Mouse (Mus musculus): ENCODE measurements at regions not wholly inside any gene's neighbourhood (a gene's known extent, or its start where the extent isn't known, plus 50 kb on each side); places are given as distances from the start of the nearest gene placed in this dataset.

DNA sequence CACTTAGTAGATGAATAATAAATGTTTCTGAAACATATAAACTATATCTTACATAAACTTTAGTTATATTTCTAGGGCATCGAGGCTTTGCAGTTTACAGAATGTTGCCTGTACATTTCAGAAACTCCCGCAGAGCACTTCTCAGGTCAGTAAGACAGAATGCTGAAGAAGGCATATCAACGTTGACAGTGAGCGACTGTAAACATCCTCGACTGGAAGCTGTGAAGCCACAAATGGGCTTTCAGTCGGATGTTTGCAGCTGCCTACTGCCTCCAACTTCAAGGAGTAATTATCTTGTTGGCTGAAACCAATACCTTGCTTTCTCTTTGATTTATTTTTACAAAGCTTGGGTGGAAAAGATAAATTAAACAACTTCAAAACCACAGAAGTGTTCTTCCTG, 125.5 kb downstream of the Ogfrl1 start:
- ATAC-seq (ENCODE audit: extremely low read depth, insufficient number of reproducible peaks, low FRiP score, poor library complexity, severe bottlenecking) (no peak), DNase-seq (ENCODE audit: low spot score) (no peak)

DNA sequence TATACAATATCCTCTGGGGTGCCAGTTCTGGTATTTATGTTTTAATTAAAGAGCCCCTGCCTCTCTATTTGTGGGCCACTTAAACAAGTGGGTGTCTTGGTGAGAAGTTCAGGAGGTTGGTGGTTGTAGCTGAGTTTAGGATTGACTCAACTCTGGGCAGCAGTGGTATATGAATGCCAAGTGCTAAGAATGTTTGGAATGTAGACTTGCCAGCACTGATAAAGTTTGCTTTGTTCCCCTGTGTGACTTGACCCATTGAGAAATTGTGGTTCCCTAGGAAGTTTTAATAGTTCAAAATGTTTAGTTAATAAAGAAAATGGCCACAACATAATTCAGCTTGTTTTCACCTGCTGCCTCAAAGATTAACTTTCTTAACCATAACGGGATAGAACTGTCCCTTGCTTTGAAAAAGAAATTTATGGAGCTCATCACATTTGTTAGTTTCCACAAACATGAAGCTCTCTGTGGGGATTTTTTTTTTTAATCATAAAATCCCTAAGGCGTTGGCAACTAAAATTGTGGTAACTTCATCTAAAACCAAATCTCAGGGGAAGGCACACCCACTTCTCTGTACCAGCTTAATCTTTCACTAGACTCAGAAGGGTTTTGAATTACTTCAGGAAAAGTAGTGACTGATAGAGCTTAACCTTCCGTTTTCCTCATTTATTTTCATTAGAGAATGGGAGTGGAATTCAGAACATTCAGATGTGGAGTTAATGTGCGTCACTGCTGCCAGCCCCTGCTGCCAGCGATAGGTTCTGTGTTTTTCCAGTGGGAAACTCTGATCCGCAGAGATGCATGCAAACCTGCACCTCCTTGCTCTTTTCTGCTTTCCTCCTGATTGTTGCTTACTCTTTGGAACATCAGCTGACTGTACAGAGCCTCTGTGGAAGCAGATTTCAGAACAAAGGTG, 126.4 kb downstream of the Ogfrl1 start:
- H3K4me3 ChIP-seq (ENCODE audit: low read depth, low read length), result no peak overlapping the region
- TF ChIP-seq GATA2 (IDR thresholded peaks at IDR 0.05; ENCODE audit: borderline replicate concordance, low read depth, low read length) (no peak), TAL1 (conservative IDR thresholded peaks at IDR 0.05; ENCODE audit: low read depth, low read length) (no peak), GATA1 (IDR thresholded peaks at IDR 0.05; ENCODE audit: borderline replicate concordance, low read length) (no peak), CTCF (IDR thresholded peaks at IDR 0.05; ENCODE audit: low read depth, low read length) (no peak), POLR2AphosphoS5 (IDR thresholded peaks at IDR 0.05; ENCODE audit: insufficient replicate concordance, low read depth, low read length) (no peak)
- DNase-seq (ENCODE audit: low spot score) (no peak), ATAC-seq (ENCODE audit: extremely low read depth, insufficient number of reproducible peaks, low FRiP score, poor library complexity, severe bottlenecking) (no peak)
- H3K9me3 ChIP-seq (replicated peaks), result no peaks in the 10 kb centered on the region
- peaks cover 29% of the 10 kb centered on the region for H3K36me3 ChIP-seq (replicated peaks)
- H3K27me3 ChIP-seq (ENCODE audit: insufficient read depth, low read length), result no peaks in the 10 kb centered on the region
- peaks cover 19% of the 10 kb centered on the region for H3K4me1 ChIP-seq (ENCODE audit: insufficient read depth, low read depth, low read length)

More for the DNA sequence above, 125.5 kb downstream of the Ogfrl1 start:
- H3K4me3 ChIP-seq (ENCODE audit: low read depth, low read length), result no peak overlapping the region
- H3K36me3 ChIP-seq (replicated peaks), result peaks cover 35% of the 10 kb centered on the region
- no peaks in the 10 kb centered on the region for H3K9me3 ChIP-seq (replicated peaks)
- peaks cover 19% of the 10 kb centered on the region for H3K4me1 ChIP-seq (ENCODE audit: insufficient read depth, low read depth, low read length)
- H3K27me3 ChIP-seq (ENCODE audit: insufficient read depth, low read length), result no peaks in the 10 kb centered on the region
- TF ChIP-seq POLR2AphosphoS5 (IDR thresholded peaks at IDR 0.05; ENCODE audit: insufficient replicate concordance, low read depth, low read length), result no peak
- no peak for TF ChIP-seq CTCF (IDR thresholded peaks at IDR 0.05; ENCODE audit: low read depth, low read length)
- TF ChIP-seq TAL1 (conservative IDR thresholded peaks at IDR 0.05; ENCODE audit: low read depth, low read length), result no peak
- no peak for TF ChIP-seq GATA2 (IDR thresholded peaks at IDR 0.05; ENCODE audit: borderline replicate concordance, low read depth, low read length)
- no peak for TF ChIP-seq GATA1 (IDR thresholded peaks at IDR 0.05; ENCODE audit: borderline replicate concordance, low read length)

DNA sequence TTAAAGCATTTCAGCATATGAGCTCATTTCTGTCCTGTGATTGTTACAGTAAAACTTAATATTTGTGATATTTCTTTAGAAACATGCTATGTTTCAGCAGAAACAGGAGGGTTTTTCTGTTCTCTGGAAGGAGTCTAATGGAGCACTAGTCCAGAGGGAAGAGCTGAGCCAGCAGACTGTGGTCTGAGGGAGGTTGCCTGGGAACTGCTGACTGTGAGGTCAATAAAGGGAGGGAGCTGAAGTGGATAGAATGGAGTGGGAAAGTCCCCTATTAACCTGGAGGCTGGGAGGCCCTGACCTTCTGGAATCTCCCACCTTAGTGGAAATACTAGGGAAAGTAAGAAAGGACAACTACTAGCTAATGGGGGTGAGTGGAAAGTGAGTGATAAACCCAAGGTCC, 129.5 kb downstream of the Ogfrl1 start:
- H3K9me3 ChIP-seq (replicated peaks), result no peaks in the 10 kb centered on the region
- peaks cover 29% of the 10 kb centered on the region for H3K36me3 ChIP-seq (replicated peaks)
- no peaks in the 10 kb centered on the region for H3K27me3 ChIP-seq (ENCODE audit: insufficient read depth, low read length)
- peaks cover 20% of the 10 kb centered on the region for H3K4me1 ChIP-seq (ENCODE audit: insufficient read depth, low read depth, low read length)
- TF ChIP-seq GATA2 (IDR thresholded peaks at IDR 0.05; ENCODE audit: borderline replicate concordance, low read depth, low read length), result no peak
- TF ChIP-seq CTCF (IDR thresholded peaks at IDR 0.05; ENCODE audit: low read depth, low read length), result no peak
- TF ChIP-seq TAL1 (conservative IDR thresholded peaks at IDR 0.05; ENCODE audit: low read depth, low read length), result no peak
- no peak for TF ChIP-seq GATA1 (IDR thresholded peaks at IDR 0.05; ENCODE audit: borderline replicate concordance, low read length)
- TF ChIP-seq POLR2AphosphoS5 (IDR thresholded peaks at IDR 0.05; ENCODE audit: insufficient replicate concordance, low read depth, low read length), result no peak
- ATAC-seq (ENCODE audit: extremely low read depth, insufficient number of reproducible peaks, low FRiP score, poor library complexity, severe bottlenecking) (no peak), DNase-seq (ENCODE audit: low spot score) (no peak)
- no peak overlapping the region for H3K4me3 ChIP-seq (ENCODE audit: low read depth, low read length)

DNA sequence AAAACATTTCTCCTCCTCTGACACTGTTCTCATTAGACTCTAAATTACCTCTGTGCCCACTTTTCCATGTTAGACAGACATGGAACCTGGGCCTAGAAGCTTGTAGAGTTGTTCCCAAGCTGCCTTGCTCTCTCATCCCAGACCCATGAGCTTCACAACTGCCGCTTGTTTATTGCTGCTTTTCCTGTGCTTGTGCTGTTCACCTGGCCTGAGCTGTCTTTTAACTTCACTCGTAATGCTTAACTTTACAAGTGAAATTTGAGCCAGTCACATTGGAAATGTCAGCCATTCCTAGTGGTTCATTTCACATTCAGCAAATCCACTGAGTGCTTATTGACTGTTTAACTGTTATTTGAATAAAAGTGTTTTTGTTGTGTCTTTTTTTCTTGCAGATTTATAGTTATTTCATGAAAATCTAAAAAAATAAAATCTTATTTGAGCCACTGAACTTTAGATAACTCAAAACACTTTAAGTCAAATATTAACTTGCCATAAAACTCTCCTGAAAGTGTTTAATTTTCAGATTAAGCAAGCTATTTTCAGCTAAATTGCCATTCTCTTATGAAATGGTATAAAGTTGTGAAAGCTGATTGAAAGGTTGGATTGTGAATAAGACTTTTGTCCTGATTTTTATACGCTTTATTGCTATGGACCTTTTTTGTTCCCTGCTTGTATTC, 131.9 kb downstream of the Ogfrl1 start:
- Histone ChIP-seq H3K9me3 (replicated peaks) (no peaks in the 10 kb centered on the region), H3K27me3 (ENCODE audit: insufficient read depth, low read length) (no peaks in the 10 kb centered on the region), H3K4me1 (ENCODE audit: insufficient read depth, low read depth, low read length) (peaks cover 14% of the 10 kb centered on the region), H3K4me3 (ENCODE audit: low read depth, low read length) (no peak overlapping the region), H3K36me3 (replicated peaks) (peaks cover 19% of the 10 kb centered on the region)
- TF ChIP-seq TAL1 (conservative IDR thresholded peaks at IDR 0.05; ENCODE audit: low read depth, low read length) (no peak), GATA2 (IDR thresholded peaks at IDR 0.05; ENCODE audit: borderline replicate concordance, low read depth, low read length) (no peak), GATA1 (IDR thresholded peaks at IDR 0.05; ENCODE audit: borderline replicate concordance, low read length) (no peak), POLR2AphosphoS5 (IDR thresholded peaks at IDR 0.05; ENCODE audit: insufficient replicate concordance, low read depth, low read length) (no peak), CTCF (IDR thresholded peaks at IDR 0.05; ENCODE audit: low read depth, low read length) (no peak)
- DNase-seq (ENCODE audit: low spot score), result no peak
- no peak for ATAC-seq (ENCODE audit: extremely low read depth, insufficient number of reproducible peaks, low FRiP score, poor library complexity, severe bottlenecking)

DNA sequence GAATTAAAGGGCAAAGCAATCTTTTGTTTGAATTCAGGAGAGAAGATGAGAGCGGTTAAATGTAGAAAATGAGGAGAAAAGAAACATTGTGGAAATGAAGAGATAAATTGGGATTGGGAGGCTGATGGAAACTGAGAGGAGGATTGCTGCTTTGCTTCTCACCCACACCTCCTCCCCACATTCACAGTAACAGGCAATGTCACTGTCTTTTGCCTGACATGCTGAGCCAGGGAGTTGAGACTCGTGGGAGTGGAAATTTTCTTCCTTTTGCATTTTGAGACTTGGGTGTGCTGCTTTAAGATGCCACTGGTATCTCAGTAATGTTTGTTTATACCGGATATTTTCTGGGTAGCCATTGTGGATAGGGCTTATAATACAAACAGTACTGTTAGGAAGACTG, 133.3 kb downstream of the Ogfrl1 start:
- DNase-seq (ENCODE audit: low spot score) (no peak), ATAC-seq (ENCODE audit: extremely low read depth, insufficient number of reproducible peaks, low FRiP score, poor library complexity, severe bottlenecking) (no peak)
- peaks cover 15% of the 10 kb centered on the region for H3K36me3 ChIP-seq (replicated peaks)
- no peak overlapping the region for H3K4me3 ChIP-seq (ENCODE audit: low read depth, low read length)
- TF ChIP-seq CTCF (IDR thresholded peaks at IDR 0.05; ENCODE audit: low read depth, low read length) (no peak), POLR2AphosphoS5 (IDR thresholded peaks at IDR 0.05; ENCODE audit: insufficient replicate concordance, low read depth, low read length) (no peak), GATA1 (IDR thresholded peaks at IDR 0.05; ENCODE audit: borderline replicate concordance, low read length) (no peak), GATA2 (IDR thresholded peaks at IDR 0.05; ENCODE audit: borderline replicate concordance, low read depth, low read length) (no peak), TAL1 (conservative IDR thresholded peaks at IDR 0.05; ENCODE audit: low read depth, low read length) (no peak)
- H3K9me3 ChIP-seq (replicated peaks), result no peaks in the 10 kb centered on the region
- no peaks in the 10 kb centered on the region for H3K27me3 ChIP-seq (ENCODE audit: insufficient read depth, low read length)
- peaks cover 21% of the 10 kb centered on the region for H3K4me1 ChIP-seq (ENCODE audit: insufficient read depth, low read depth, low read length)

DNA sequence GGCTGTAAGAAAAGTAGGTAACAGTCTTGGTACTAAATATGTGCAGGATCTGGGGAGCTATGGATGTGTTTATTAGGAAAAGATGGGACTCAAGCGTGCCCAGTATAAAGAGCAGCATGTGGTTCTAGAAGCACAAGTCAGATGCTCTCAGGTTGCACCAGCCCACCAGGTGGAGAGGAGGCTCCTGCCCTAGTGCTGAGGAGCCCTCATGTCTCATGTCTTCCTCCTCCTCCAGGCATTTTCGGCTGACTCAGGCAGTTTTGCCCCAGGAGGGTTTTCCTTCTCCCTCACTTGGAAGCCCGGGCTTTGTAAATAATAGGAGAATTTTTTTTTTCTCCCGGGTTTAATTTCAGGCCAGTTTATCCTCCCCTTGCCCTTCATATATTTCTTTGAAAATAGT, 133.8 kb downstream of the Ogfrl1 start:
- H3K9me3 ChIP-seq (replicated peaks), result no peaks in the 10 kb centered on the region
- peaks cover 25% of the 10 kb centered on the region for H3K4me1 ChIP-seq (ENCODE audit: insufficient read depth, low read depth, low read length)
- H3K27me3 ChIP-seq (ENCODE audit: insufficient read depth, low read length), result no peaks in the 10 kb centered on the region
- peaks cover 14% of the 10 kb centered on the region for H3K36me3 ChIP-seq (replicated peaks)
- H3K4me3 ChIP-seq (ENCODE audit: low read depth, low read length), result no peak overlapping the region
- ATAC-seq (ENCODE audit: extremely low read depth, insufficient number of reproducible peaks, low FRiP score, poor library complexity, severe bottlenecking), result no peak
- TF ChIP-seq TAL1 (conservative IDR thresholded peaks at IDR 0.05; ENCODE audit: low read depth, low read length) (no peak), GATA2 (IDR thresholded peaks at IDR 0.05; ENCODE audit: borderline replicate concordance, low read depth, low read length) (no peak), CTCF (IDR thresholded peaks at IDR 0.05; ENCODE audit: low read depth, low read length) (no peak), GATA1 (IDR thresholded peaks at IDR 0.05; ENCODE audit: borderline replicate concordance, low read length) (no peak), POLR2AphosphoS5 (IDR thresholded peaks at IDR 0.05; ENCODE audit: insufficient replicate concordance, low read depth, low read length) (no peak)
- no peak for DNase-seq (ENCODE audit: low spot score)

All from G1E (cell line).